Mouse (Mus musculus) cerebellum, adult 9-11 months (tissue): Measurements from ENCODE around the gene Tex37.
A peak's percentile ranks its signal among the peaks of the same experiment; 100 is the strongest.

Source experiments
- DNase-seq: peaks from one replicate; pipeline ENCODE4 v3.0.0; 2022

Gene Tex37

DNA sequence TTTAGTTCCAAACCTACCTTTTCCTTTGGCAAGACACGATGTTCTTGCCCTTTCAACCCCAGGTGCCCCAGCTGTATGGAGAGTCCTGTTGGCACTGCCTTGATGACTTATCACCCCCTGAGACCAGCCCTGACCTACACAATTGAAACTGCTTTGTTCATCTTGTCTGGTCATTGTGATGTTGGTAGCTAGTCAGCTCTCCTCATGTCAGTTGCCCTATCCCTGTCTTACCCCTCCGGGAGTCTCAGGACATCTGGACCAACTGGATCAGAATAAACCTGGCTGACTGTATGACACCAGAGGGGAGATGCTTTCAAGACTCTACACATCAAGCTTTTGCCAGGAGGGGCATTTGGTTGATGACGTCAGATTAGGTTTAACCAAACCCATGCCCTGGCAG lies at the start of gene Tex37:
Gene Tex37 (minus strand): TSS at position 101 of the 400 bp plus-strand sequence.
- DNase-seq = no peak

DNA sequence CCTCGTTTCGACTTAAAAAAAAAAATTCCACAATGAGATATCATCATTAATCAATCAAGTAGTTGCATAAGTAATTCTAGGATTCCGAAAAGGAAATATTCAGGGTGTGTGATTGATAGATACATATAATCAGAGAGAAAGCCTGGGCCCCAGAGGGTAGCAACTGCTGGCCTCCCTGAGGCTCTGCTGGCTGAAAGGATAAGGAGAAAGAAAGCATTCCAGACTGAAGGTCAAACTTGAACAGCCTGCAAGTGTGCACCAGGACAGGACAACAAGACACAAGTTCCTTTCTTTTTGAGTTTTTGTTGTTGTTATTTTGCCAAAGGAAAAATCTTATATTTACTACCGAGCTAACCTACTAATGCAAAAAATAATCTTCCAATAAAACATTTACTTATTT lies 49.6 kb upstream of the Tex37 start:
- DNase-seq = no peak

DNA sequence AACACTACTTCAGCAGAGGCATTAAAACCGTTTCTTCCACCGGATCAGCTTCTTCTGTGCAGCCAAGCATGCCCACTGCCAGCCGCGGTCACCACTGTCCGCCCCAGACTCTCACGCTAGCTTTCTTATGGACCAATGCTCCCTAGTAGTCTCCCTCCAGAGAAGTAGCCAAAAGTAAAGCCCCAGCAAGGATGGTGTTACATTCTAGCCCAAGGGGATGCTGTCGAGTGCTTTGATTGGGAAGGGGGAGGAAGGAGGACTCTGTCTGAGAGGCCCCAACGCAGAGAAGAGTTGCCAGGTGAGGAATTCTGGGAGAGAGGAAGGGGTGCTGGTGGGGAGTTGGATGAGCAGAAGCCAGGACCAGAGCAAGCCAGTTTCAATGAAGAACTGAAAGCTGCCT lies 48.7 kb upstream of the Tex37 start:
- no peak for DNase-seq

DNA sequence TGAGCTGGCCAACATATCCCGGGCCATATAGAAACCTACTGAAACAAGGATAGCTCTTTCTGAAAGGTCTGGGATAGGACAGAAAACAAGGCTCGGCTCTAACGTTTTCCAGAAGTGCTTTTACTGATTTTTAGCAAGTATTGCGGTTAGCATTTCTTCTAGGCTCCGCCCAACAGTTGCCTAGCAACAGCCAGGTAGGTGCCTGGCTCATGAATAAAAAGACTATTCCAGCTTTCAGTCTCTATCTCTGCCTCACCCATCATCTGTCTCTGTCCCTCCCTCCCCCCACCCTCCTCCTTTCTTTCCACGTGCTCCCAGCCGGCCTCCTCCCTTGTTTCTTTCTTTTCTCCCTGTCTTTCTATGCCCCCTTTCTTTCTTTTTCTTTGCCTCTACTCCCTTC lies 47.0 kb upstream of the Tex37 start:
- no peak for DNase-seq

DNA sequence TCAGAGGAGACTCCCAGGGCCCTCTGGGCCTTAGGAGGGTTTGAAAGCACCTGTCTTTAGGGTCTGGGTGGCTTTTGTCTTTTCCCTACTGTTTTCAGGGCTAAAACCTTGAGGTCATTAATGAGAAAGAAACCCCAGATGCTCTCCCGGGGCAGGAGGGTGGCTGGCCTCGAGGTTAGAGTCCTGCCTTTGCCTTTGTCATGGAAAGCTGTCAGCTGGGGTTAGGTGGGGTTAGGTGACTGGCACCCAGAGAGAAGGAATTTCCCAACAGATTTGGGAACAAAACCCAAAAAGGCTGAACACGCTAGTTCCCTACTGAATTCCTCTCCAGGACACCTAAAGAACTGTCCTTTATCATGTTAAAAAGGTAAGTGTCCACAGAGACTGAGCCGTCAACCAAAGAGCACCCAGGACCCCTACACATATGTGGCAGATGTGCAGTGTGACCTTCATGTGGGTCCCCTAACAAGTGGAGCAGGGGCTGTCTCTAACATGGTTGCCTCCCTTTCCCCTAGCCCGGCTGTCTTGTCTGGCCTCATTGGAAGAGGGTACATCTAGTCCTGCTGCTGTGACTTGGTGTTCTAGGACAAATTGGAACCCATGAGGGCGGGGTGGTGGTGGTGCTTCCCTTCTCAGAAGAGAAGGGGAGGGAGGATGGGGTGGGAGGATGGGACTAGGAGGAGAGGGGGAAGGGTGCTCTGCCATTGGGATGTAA lies 45.5 kb upstream of the Tex37 start:
- no peak for DNase-seq

DNA sequence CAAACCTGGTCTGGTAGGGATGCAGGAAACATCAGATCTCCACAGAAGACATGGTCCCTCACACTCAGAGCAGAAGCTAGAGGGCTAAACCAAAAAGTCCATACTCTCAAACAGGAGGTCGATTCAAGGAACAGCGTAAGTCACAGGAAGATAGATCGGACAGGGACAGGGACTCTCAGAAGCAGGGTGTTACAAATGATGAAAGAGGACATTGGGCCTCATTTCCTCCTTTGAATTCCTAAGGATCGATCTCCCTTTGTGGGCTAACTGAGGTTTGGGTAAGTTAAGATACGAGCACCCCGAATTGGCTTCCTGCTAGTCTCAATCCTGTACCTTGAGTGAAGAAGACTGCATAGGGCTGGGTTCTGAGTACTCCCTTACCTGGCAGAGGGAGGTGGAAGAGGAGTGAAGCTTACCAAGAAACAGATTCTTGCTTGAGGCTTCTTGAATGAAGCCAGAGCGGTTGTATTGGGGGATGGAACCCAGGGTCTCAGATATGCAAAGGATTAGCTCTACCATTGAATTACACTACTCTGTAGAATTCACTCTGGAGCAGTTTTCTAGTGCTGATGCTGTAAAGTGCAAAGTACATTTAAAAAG lies 38.7 kb upstream of the Tex37 start:
- no peak for DNase-seq

DNA sequence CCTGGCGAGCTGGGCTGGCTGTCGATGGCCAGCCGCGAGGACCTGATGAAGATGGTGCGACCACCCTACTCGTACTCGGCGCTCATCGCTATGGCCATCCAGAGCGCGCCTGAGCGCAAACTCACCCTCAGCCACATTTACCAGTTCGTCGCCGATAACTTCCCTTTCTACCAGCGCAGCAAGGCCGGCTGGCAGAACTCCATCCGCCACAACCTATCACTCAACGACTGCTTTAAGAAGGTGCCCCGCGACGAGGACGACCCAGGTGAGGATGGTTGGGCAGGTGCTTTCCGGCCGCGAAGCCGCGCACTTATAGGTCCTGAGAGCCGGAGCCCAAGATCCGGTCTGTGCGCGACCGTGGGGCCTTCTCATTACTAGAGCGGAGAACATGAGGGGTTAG lies 38.2 kb upstream of the Tex37 start:
- no peak for DNase-seq

DNA sequence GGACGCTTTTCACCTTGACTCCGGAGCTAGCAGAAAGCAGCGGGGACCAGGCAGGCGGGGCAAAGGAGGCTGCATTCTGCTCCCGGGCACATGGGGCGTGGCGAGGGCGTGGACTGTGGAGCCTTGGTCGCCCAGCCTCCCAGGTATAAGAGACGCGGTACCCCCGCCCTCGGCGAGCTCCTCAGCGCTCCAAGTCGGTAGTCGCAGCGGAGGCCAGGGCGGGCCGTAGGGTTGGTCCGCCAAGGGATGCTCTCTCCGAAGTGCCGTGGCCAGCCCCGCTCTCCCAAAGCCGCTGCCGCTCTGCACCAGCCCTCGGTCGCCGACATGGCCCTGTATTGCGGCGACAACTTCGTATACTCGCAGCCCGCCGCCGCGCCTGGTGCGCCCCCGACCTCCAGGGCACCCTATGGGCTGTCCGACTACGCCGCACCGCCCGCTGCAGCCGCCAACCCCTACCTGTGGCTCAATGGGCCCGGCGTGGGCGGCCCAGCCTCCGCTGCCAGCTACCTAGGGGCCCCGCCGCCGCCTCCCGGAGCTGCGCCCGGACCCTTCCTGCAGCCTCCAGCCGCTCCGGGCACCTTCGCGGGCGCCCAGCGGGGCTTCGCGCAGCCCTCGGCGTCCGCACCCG lies 37.7 kb upstream of the Tex37 start, which contains the start of gene Foxi3:
Gene Foxi3 (plus strand): TSS at position 247 of the 628 bp plus-strand sequence.
- peak; percentile 10 for DNase-seq

DNA sequence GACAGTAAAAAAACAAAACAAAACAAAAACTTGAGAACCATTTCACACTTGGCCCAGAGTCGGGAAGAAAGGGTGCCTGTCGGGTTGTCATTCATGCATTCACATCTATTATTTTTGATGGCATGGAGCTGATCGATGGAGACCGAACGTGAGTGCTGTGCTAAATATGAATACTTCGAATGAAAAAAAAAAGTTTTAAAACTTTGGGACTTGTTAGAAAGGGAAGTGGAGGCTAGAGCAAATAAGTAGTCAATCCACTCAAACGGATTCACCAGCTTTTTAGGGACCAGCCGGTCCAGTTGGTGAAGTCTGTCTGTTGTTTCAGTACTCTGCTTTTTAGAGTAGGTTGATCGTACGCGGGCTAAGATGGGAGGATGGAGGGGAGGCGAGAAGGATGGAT lies 37.1 kb upstream of the Tex37 start:
- no peak for DNase-seq

DNA sequence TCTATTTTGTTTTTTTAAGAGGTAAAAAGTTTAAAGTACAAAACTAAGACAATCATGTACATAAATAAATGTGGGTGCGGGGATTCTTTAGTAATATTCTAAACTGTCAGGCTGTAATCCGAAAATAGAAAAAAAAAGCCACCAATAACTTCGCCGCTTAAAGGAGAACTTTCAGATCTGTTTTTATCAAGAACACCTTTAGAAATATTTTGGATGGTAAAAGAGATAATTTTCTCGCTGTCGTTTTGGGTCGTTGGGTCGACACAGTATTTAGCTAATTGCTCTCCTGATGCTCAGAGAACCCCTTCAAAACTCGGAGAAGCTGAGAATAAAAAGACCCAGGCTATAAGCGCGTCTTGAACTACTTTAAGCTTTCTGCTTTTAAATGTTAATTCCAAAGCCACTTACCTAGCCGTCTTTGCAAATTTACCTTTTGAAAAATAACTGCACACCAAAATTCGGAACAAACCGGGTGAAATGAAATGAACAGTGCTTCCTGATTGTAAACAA lies 36.6 kb upstream of the Tex37 start:
- no peak for DNase-seq

DNA sequence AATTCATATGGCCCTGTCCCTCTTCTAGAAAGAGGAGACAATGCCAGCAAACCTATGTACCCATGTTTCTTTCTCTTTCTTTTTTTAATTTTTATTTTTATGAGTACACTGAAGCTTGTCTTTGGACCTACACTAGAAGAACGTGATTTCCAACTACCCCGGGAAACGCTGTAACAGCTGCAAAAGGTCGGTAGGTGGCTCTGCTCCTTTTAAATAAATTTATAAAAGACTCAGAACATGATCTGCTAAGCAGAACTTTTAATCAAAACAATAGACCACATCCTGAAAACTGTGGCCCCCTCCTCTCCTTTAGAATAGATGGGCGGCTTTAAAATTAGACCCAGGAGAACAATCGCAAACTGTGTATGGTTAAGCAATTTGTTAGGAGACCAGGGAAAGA lies 35.3 kb upstream of the Tex37 start:
- DNase-seq = no peak

DNA sequence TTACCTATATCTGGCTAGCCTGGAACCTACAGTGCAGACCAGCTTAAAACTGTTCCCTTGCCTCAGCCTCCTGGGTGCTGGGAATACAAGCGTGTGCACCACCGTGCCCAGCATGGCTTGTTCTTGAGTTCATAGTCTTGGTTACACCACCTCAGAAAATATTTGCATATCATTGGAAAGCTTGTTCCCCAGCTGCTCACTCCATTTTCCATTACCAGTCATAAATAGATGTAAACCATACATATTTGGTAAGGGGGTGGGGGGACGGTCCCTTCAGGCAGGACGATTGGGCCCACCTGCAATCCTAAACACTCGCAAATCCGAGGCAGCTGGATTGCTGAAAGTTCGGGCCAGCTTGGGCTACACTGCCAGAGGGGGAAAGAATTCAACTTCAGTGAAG lies 34.5 kb upstream of the Tex37 start:
- no peak for DNase-seq

DNA sequence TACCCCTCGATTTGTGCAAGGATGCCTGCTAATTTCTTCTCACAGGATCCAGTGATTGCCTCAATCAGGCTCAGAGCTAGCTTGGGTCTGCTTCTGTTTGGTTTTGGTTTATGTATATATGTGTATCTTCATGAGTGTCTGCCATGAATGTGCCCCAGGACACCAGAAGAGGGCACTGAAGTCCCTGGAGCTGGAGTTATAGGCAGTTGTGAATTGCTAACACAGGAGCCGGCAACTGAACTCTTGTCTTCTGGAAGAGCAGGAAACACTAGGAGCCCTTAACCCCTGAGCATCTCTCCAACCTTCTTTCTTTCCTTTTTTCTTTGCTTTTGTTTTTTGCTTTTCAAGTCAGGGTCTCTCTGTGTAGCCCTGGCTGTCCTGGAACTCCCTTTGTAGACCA lies 13.1 kb upstream of the Tex37 start:
- no peak for DNase-seq

DNA sequence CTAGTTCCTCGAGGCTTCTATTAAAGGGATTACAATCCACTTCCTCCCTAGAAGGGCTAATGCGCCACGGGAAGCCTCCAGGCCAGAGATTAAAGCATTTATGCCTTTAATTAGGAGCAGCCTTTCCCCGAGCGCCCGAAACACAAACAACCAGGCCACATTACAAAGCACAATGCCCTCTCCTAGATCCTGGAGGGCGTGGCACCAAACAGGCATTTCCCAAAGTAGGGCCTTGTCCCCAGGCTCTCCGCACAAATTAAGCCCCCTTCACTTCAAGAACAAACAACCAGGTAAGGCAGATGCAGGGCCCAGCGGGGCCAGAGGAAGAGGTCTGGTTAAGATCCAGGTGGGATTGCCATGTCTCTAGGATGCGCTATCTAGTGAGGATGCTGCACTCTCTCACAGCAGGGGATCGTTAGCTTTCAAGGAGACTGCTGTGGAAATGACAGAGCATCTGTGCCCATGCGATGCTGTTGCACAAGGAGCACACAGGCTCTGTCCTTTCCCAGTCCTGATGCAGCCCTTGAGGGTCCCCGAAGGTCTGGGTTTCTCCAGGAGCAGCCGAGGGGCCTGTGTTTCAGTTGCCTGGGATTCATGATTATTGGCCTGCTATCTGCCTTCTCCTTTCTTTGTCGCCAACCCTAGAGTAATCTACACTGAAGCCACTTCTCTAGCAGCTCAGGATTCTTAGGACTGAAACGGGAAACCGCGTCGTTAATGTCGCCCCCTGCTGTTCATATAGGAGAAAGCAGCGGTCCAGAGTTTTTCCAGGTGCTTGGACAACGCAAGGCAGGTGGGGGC lies 2.7 kb upstream of the Tex37 start:
- DNase-seq = peak; percentile 50

DNA sequence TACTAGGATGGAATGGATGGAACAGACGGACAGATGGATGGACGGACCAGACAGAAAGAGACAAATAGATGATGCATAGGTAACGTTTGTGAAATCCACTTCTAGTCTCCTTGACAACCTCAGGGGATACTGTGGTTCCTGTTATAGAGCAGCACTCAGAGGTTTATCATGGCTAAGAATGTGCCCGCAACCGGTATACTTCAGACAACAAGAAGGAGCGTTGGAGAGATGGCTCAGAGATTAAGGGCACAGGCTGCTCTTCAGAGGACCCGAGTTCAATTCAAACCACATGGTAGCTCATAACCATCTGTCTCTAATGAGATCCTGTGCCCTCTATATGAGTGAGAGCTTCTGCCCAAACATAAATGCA lies 6.3 kb downstream of the Tex37 start:
- DNase-seq = no peak

DNA sequence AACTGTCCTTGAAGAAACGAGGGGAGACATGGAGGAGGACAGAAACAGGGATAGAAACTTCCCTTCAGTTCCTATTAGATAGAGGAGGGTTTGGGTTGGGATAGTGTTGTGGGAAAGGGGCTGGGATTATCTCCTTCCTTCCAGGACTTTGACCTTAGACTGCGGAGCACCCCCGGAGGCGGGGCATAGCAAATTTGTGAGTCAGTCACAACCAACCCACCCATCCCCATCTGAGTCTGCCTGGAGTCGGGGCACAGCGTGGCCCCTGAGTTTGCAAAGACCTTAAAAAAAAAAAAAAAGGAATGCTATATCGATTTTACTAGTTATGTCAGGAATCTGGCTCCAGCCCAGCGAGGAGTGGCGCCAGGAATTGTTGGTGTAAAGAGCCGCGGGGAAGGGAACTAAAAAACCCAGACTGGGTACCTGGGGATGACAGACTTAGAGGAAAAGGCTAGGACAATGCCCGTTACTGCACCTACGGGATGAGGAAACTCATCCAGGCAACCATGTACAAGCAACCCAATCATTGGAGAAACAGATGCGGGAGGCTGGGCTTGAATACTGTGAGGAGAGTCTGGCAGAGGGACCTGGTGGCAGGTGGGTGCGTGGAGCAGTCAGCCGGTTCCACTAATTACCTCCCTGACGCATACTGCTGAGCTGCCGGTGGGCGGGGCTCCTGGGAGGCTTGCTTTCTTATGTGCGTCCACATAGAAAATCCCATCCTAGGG lies 6.9 kb downstream of the Tex37 start:
- DNase-seq = peak; percentile 85

DNA sequence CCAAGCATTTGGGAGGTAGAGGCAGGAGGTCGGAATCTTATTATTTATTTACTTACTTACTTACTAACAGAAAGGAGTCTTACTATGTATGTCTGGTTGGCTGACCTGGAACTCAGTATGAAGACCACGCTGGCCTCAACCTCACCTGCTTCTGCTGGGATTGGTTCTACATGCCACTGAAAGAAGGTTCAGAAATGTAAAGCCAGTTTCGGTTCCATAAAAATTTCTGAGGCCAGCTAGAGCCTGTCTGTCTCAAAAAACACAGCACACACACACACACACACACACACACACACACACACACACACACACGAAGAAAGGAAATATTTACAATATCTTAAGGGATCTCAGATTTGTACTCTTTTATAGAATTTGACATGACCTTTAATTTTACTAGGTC lies 8.4 kb downstream of the Tex37 start:
- DNase-seq = no peak

DNA sequence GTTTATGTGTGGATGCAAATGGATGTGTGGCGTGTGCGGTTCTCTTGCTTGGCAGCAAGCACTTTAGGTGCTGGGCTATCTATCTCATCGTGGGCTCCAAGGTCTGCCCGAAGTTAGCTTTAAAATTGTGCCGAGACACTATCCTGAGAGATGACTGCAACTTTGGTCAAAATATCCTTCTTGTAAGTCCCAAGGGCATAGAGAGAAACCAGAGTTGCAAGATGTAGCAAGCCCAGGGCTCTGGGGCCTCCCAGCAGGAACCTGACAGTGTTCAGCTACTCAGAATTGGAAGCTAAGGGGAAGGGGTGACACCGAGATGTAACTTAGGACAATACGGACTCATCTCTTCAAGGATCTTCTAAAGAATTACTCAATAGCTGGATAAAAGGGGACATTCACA lies 9.2 kb downstream of the Tex37 start:
- no peak for DNase-seq

DNA sequence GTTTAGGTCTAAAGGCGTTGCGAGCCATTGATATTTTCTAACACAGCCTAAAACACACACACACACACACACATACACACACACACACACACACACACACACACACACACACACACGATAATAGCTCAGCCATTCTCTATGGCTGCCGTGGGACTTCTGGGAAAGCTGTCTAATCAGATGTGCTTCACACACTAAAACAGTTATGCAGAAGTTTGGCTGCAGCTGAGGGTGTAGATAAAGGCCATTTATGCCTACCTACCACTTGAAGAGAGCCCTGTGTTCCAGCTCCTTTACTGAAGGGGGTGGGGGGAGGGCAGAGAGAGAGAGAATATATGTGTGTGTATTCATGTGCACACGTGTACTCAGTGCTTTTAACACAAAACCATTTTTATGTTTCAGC lies 15.0 kb downstream of the Tex37 start:
- DNase-seq = no peak

DNA sequence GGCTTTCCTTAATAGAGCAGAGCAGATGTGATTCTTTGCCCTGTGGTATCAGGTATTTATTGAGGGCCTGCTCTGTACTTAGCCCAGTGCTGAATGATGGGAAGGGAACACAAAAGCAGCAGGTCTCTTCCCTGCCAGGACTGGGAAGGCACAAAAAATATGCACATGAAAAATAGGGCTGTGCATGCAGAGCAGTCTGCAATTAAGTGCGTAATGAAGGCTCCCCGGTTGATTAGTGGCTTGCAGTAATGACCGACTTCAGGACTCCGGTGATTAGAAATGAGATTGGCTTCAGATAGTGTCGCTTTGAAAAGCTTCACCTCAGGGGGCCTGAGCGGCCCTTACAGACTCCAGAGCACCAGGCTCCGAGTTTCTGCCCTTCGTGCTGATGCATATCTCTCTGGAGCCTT lies 19.1 kb downstream of the Tex37 start:
- no peak for DNase-seq

DNA sequence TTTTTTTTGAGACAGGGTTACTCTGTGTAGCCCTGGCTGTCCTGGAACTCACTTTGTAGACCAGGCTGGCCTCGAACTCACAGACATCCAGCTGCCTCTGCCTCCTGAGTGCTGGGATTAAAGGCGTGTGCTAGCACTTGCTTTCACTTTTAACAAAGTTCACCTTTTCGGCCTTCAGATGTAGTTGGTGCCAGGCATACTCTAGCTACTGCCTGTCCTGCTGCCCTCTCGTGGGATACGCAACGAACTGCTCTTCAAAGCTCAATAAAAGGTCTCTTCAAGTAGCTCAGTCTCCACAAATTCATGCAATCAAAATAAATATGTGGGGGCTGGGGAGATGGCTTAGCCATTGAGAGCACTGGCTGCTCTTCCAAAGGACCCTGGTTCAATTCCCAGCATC lies 20.6 kb downstream of the Tex37 start:
- no peak for DNase-seq

DNA sequence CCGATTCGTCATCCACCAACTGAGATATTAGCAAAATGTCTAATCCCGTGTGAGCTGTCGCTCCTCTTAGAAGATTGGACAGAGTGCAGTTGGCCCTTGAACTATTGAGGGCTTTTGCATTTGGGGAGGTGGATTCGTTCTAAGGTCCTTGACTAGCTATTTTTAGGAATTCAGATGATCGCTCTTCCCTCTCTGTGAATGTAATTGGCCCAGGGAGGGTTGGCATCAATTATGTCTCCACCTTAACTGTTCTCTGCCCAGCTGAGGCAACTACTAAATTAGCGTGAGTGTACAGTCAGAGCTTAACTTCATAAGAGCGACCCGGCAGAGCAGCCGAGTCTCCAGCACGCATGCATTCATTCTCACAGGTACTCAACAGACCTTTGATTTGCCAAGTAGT lies 30.7 kb downstream of the Tex37 start:
- DNase-seq = no peak
